ENCODE assay signal across 9 mouse cellular contexts in the genomic region with DNA sequence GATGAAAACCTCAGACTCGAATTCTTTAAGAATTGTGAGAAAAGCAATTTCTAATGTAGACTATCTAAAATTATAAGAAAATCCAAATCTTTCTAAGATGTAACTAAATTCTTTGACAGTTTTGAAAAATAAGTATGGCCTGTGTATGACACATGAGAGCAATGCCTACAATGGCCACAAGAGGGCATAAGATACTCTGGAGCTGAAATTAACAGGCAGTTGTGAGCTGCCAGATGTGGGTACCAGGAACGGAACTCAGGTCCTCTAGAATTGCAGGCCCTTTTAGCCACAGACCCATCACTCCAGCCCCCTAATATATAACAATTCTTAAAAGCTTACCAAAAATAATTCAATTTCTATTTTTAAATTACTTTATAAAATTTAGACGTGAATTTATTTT. TPM values are rescaled to one million over a fixed set of nuclear protein-coding genes. Genes with fewer than 3 reads are reported as not detected.
A peak's percentile ranks its signal among the peaks of the same experiment; 100 is the strongest.
DNase-seq lines count a peak whose midpoint lies in the region; ATAC-seq and TF ChIP-seq lines count a peak whose summit lies in the region.
"Had no signal": no experiment of that assay in that cellular context is flagged by ENCODE, and none has a peak within 500 bp of the region (broad histone marks: within the 10 kb centered on the region; RNA-seq: fewer than 3 reads in every experiment).

No protein-coding gene starts in this region.

- H3K9ac ChIP-seq in heart, embryonic 11.5 days (ENCODE audit: low read depth, low read length) = no peak overlapping the region
- no peak overlapping the region for H3K9ac ChIP-seq in neural tube, embryonic 15.5 days (replicated peaks)

- no peak overlapping the region for H3K4me3 ChIP-seq in heart, embryonic 11.5 days (ENCODE audit: low read depth, low read length)
- H3K4me3 ChIP-seq in thymus, adult 2 months (ENCODE audit: control insufficient read depth, insufficient read depth, low read length) = no peak overlapping the region
- no peak overlapping the region for H3K4me3 ChIP-seq in neural tube, embryonic 15.5 days (replicated peaks)
- H3K4me3 ChIP-seq: myocyte had no signal

- H3K4me2 ChIP-seq in heart, embryonic 11.5 days = no peak overlapping the region
- H3K4me2 ChIP-seq in neural tube, embryonic 15.5 days = no peak overlapping the region

- no peak overlapping the region for H3K27ac ChIP-seq in heart, embryonic 11.5 days (ENCODE audit: low read depth, low read length)
- H3K27ac ChIP-seq in thymus, adult 2 months (ENCODE audit: control insufficient read depth, insufficient read depth, low read length) = no peak overlapping the region
- H3K27ac ChIP-seq in neural tube, embryonic 15.5 days (replicated peaks) = no peak overlapping the region

- H3K9me3 ChIP-seq in heart, embryonic 11.5 days (replicated peaks; ENCODE audit: control insufficient read depth, low read length) = no peaks in the 10 kb centered on the region
- H3K9me3 ChIP-seq in neural tube, embryonic 15.5 days (replicated peaks) = no peaks in the 10 kb centered on the region

- TF ChIP-seq CTCF in thymus, adult 2 months (IDR thresholded peaks at IDR 0.05; ENCODE audit: borderline replicate concordance, control insufficient read depth, extremely low read depth, insufficient read depth, low read length, poor library complexity) = no peak

- no peak for ATAC-seq in heart, embryonic 11.5 days (replicated peaks; ENCODE audit: insufficient number of reproducible peaks, low FRiP score, low TSS enrichment)
- ATAC-seq in neural tube, embryonic 15.5 days (ENCODE audit: low FRiP score) = no peak

- TF ChIP-seq POLR2A in thymus, adult 2 months (IDR thresholded peaks at IDR 0.05; ENCODE audit: control insufficient read depth, extremely low read depth, insufficient read depth, low read length, poor library complexity) = no peak

- no peaks in the 10 kb centered on the region for H3K36me3 ChIP-seq in heart, embryonic 11.5 days (ENCODE audit: control insufficient read depth, insufficient read depth, low read length)
- no peaks in the 10 kb centered on the region for H3K36me3 ChIP-seq in thymus, adult 2 months (ENCODE audit: control insufficient read depth, insufficient read depth, low read length)
- no peaks in the 10 kb centered on the region for H3K36me3 ChIP-seq in neural tube, embryonic 15.5 days

- DNase-seq in heart, adult 18-20 months = peak; percentile 41 to 69
- DNase-seq in thymus, adult 2 months = peak; percentile 64
- DNase-seq in thymus, adult 18-20 months = no peak
- peak; percentile 48 for DNase-seq in embryo, embryonic 10.5 days (ENCODE audit: low spot score)
- DNase-seq in lung, postnatal 25 days (ENCODE audit: low spot score) = peak; percentile 50
- DNase-seq in cerebellum, adult 11 months = no peak

- H3K27me3 ChIP-seq in heart, embryonic 11.5 days (ENCODE audit: control insufficient read depth, insufficient read depth, low read length) = no peaks in the 10 kb centered on the region
- H3K27me3 ChIP-seq in thymus, adult 2 months (ENCODE audit: control insufficient read depth, insufficient read depth, low read length) = no peaks in the 10 kb centered on the region
- no peaks in the 10 kb centered on the region for H3K27me3 ChIP-seq in neural tube, embryonic 15.5 days (replicated peaks)

- H3K4me1 ChIP-seq in heart, embryonic 11.5 days (ENCODE audit: control insufficient read depth, insufficient read depth, low read length) = peaks cover 5% of the 10 kb centered on the region; the same call in 1 of the 2 replicates
- H3K4me1 ChIP-seq in thymus, adult 2 months (replicated peaks; ENCODE audit: control insufficient read depth, insufficient read depth, low read length) = peaks cover 2% of the 10 kb centered on the region
- no peaks in the 10 kb centered on the region for H3K4me1 ChIP-seq in neural tube, embryonic 15.5 days

- 92% methylated on average over 3 of the region's 3 CpGs for WGBS in heart, embryonic 11.5 days (ENCODE audit: insufficient replicate concordance)
- WGBS in thymus, adult 2 months = 86% methylated on average over 3 of the region's 3 CpGs
- 86% methylated on average over 3 of the region's 3 CpGs for WGBS in neural tube, embryonic 15.5 days

RNA-seq across cellular contexts. Expression of a gene that starts 57.6 kb away (rescaled TPM):
- total RNA-seq in heart, adult 18-20 months (2021) = 10 to 100 TPM; 14.6 to 15.0 TPM
- 32.6 and 40.2 TPM in 2 replicates for polyA plus RNA-seq in heart, embryonic 11.5 days (2014; fragmentation: Nextera tagmentation; extraction: Ambion mirVana)
- 7.2 and 8.2 TPM in 2 replicates for polyA plus RNA-seq in thymus, adult 2 months (2012; rRNA removed)
- polyA plus RNA-seq in neural tube, embryonic 15.5 days (2015; fragmentation: Nextera tagmentation; extraction: Ambion mirVana) = 15.4 and 22.3 TPM in 2 replicates

Comparison
In these comparisons a context has a peak if more than half of its experiments do, and no peak if none do; other contexts are left out.
1. DNase-seq: peak in heart, adult 18-20 months (2 of 2), thymus, adult 2 months (single experiment), embryo, embryonic 10.5 days (single experiment) and lung, postnatal 25 days (single experiment); none in thymus, adult 18-20 months (0 of 2) and cerebellum, adult 11 months (single experiment).